Mouse (Mus musculus): ENCODE data around the gene Sestd1. TPM values are rescaled to one million over a fixed set of nuclear protein-coding genes. Genes with fewer than 3 reads are reported as not detected.

Sestd1 gene
- polyA plus RNA-seq, 1 experiment = 11.3 TPM

GRCm38 (mm10) chr2:77171444-77172240 lies 108.8 kb downstream of the Sestd1 start:
- H3K27me3 ChIP-seq (ENCODE audit: control insufficient read depth, insufficient read depth, insufficient read length) = no peaks in the 10 kb centered on the region
- H3K4me2 ChIP-seq (ENCODE audit: low read depth) = peak overlapping the region; percentile 75
- no peak overlapping the region for H3ac ChIP-seq (ENCODE audit: control insufficient read depth, insufficient read length)
- peaks cover 12% of the 10 kb centered on the region for H3K36me3 ChIP-seq (ENCODE audit: control insufficient read depth, insufficient read depth)
- H3K79me2 ChIP-seq (ENCODE audit: control insufficient read depth, insufficient read depth) = peaks cover 26% of the 10 kb centered on the region
- TF ChIP-seq USF1 (IDR thresholded peaks at IDR 0.05; ENCODE audit: low read depth) = no peak
- peak; percentile 20 for TF ChIP-seq TCF3 (IDR thresholded peaks at IDR 0.05; ENCODE audit: insufficient read length, low read depth)
- no peak for TF ChIP-seq MAX (IDR thresholded peaks at IDR 0.05; ENCODE audit: low read depth)
- TF ChIP-seq POLR2A (IDR thresholded peaks at IDR 0.05; ENCODE audit: insufficient read length, low read depth) = peak; percentile 10
- peak; percentile 92 to 96 (median 93) for TF ChIP-seq MYOD1 (IDR thresholded peaks at IDR 0.05; ENCODE audit: control insufficient read depth in 1 of 3, insufficient read length in 2 of 3, low read depth in 2 of 3)
- no peak for TF ChIP-seq POLR2AphosphoS2 (IDR thresholded peaks at IDR 0.05; ENCODE audit: insufficient read length, low read depth)
- peak; percentile 87 for TF ChIP-seq TCF12 (IDR thresholded peaks at IDR 0.05; ENCODE audit: insufficient read depth, poor library complexity, severe bottlenecking)
- TF ChIP-seq REST (IDR thresholded peaks at IDR 0.05; ENCODE audit: insufficient read depth, insufficient read length) = no peak
- no peak for TF ChIP-seq E2F4 (IDR thresholded peaks at IDR 0.05; ENCODE audit: insufficient read depth)
- peak; percentile 30; the same call in 1 of the 2 replicates for TF ChIP-seq CEBPB (IDR thresholded peaks at IDR 0.05; ENCODE audit: insufficient read depth, poor library complexity, severe bottlenecking)
- TF ChIP-seq SRF (IDR thresholded peaks at IDR 0.05; ENCODE audit: control insufficient read depth, insufficient read length, low read depth) = peak; percentile 30
- TF ChIP-seq MYOG (IDR thresholded peaks at IDR 0.05; ENCODE audit: control insufficient read depth in 1 of 3, insufficient read depth in 1 of 3, insufficient read length in 2 of 3, low read depth in 2 of 3) = peak in 2 of 3 experiments; percentile 43 to 98
- peak overlapping the region; percentile 47 for H3K4me3 ChIP-seq

GRCm38 (mm10) chr2:77170633-77171105 lies 109.7 kb downstream of the Sestd1 start, which contains the start of gene Ccdc141:
Gene Ccdc141, minus strand, starts transcription at chr2:77170636.
- H3K4me3 ChIP-seq = peak within 1 kb of the TSS; percentile 47
- H3K4me2 ChIP-seq (ENCODE audit: low read depth) = peak within 1 kb of the TSS; percentile 75
- H3K79me2 ChIP-seq (ENCODE audit: control insufficient read depth, insufficient read depth) = peaks cover 26% of the 10 kb centered on the region
- H3K36me3 ChIP-seq (ENCODE audit: control insufficient read depth, insufficient read depth) = peaks cover 19% of the 10 kb centered on the region
- TF ChIP-seq CEBPB (IDR thresholded peaks at IDR 0.05; ENCODE audit: insufficient read depth, poor library complexity, severe bottlenecking) (no peak), MYOD1 (IDR thresholded peaks at IDR 0.05; ENCODE audit: control insufficient read depth in 1 of 3, insufficient read length in 2 of 3, low read depth in 2 of 3) (no peak), REST (IDR thresholded peaks at IDR 0.05; ENCODE audit: insufficient read depth, insufficient read length) (no peak), USF1 (IDR thresholded peaks at IDR 0.05; ENCODE audit: low read depth) (no peak)
- no peaks in the 10 kb centered on the region for H3K27me3 ChIP-seq (ENCODE audit: control insufficient read depth, insufficient read depth, insufficient read length)
- peak within 1 kb of the TSS; percentile 41 for H3ac ChIP-seq (ENCODE audit: control insufficient read depth, insufficient read length)

- Histone ChIP-seq H3K27me3 (ENCODE audit: control insufficient read depth, insufficient read depth, insufficient read length) (no peaks in the 10 kb centered on the region), H3K4me3 (peak overlapping the region; percentile 47), H3K79me2 (ENCODE audit: control insufficient read depth, insufficient read depth) (peaks cover 26% of the 10 kb centered on the region), H3K36me3 (ENCODE audit: control insufficient read depth, insufficient read depth) (peaks cover 20% of the 10 kb centered on the region), H3ac (ENCODE audit: control insufficient read depth, insufficient read length) (peak overlapping the region; percentile 41), H3K4me2 (ENCODE audit: low read depth) (peak overlapping the region; percentile 69)
- TF ChIP-seq POLR2AphosphoS2 (IDR thresholded peaks at IDR 0.05; ENCODE audit: insufficient read length, low read depth) = no peak
- peak; percentile 60 for TF ChIP-seq POLR2A (IDR thresholded peaks at IDR 0.05; ENCODE audit: insufficient read length, low read depth)
- no peak for TF ChIP-seq MAX (IDR thresholded peaks at IDR 0.05; ENCODE audit: low read depth)
These were observed 110.3 kb downstream of the Sestd1 start for GRCm38 (mm10) chr2:77169916-77170632.

- Histone ChIP-seq H3K4me3 (peak overlapping the region; percentile 47), H3K27me3 (ENCODE audit: control insufficient read depth, insufficient read depth, insufficient read length) (no peaks in the 10 kb centered on the region), H3ac (ENCODE audit: control insufficient read depth, insufficient read length) (peak overlapping the region; percentile 41), H3K79me2 (ENCODE audit: control insufficient read depth, insufficient read depth) (peaks cover 26% of the 10 kb centered on the region), H3K4me2 (ENCODE audit: low read depth) (peak overlapping the region; percentile 69), H3K36me3 (ENCODE audit: control insufficient read depth, insufficient read depth) (peaks cover 20% of the 10 kb centered on the region)
- no peak for TF ChIP-seq MYOD1 (IDR thresholded peaks at IDR 0.05; ENCODE audit: control insufficient read depth in 1 of 3, insufficient read length in 2 of 3, low read depth in 2 of 3)
These were observed 111.2 kb downstream of the Sestd1 start for GRCm38 (mm10) chr2:77169218-77169617.

- H3K4me3 ChIP-seq = peak overlapping the region; percentile 47
- TF ChIP-seq MYOG (IDR thresholded peaks at IDR 0.05; ENCODE audit: control insufficient read depth in 1 of 3, insufficient read depth in 1 of 3, insufficient read length in 2 of 3, low read depth in 2 of 3) (no peak), SRF (IDR thresholded peaks at IDR 0.05; ENCODE audit: control insufficient read depth, insufficient read length, low read depth) (no peak), MAX (IDR thresholded peaks at IDR 0.05; ENCODE audit: low read depth) (no peak), TCF3 (IDR thresholded peaks at IDR 0.05; ENCODE audit: insufficient read length, low read depth) (no peak), POLR2AphosphoS2 (IDR thresholded peaks at IDR 0.05; ENCODE audit: insufficient read length, low read depth) (no peak), MYOD1 (IDR thresholded peaks at IDR 0.05; ENCODE audit: control insufficient read depth in 1 of 3, insufficient read length in 2 of 3, low read depth in 2 of 3) (no peak), POLR2A (IDR thresholded peaks at IDR 0.05; ENCODE audit: insufficient read length, low read depth) (no peak), REST (IDR thresholded peaks at IDR 0.05; ENCODE audit: insufficient read depth, insufficient read length) (no peak), TCF12 (IDR thresholded peaks at IDR 0.05; ENCODE audit: insufficient read depth, poor library complexity, severe bottlenecking) (no peak), E2F4 (IDR thresholded peaks at IDR 0.05; ENCODE audit: insufficient read depth) (no peak), CEBPB (IDR thresholded peaks at IDR 0.05; ENCODE audit: insufficient read depth, poor library complexity, severe bottlenecking) (no peak), USF1 (IDR thresholded peaks at IDR 0.05; ENCODE audit: low read depth) (no peak)
- peak overlapping the region; percentile 69 for H3K4me2 ChIP-seq (ENCODE audit: low read depth)
- H3K27me3 ChIP-seq (ENCODE audit: control insufficient read depth, insufficient read depth, insufficient read length) = no peaks in the 10 kb centered on the region
- H3K79me2 ChIP-seq (ENCODE audit: control insufficient read depth, insufficient read depth) = peaks cover 29% of the 10 kb centered on the region
- peaks cover 23% of the 10 kb centered on the region for H3K36me3 ChIP-seq (ENCODE audit: control insufficient read depth, insufficient read depth)
- no peak overlapping the region for H3ac ChIP-seq (ENCODE audit: control insufficient read depth, insufficient read length)
These were observed 111.6 kb downstream of the Sestd1 start for GRCm38 (mm10) chr2:77168781-77169180.

All from myocyte (in vitro differentiated cells).